Mouse (Mus musculus): ENCODE data around the gene Sdhc.

Sdhc gene

GRCm38 (mm10) chr1:171149974-171150760, at the start of gene Sdhc, which contains the start of gene Mpz:
Sdhc (minus strand) TSS chr1:171150603.
Mpz (plus strand) TSS chr1:171150711.
- in situ Hi-C loops (cut with MseI, MboI) = no loop called here

GRCm38 (mm10) chr1:171199532-171199931, 49.1 kb upstream of the Sdhc start:
- in situ Hi-C loops (cut with MseI, MboI) = no loop called here

GRCm38 (mm10) chr1:171195887-171196397, 45.5 kb upstream of the Sdhc start, which contains the start of gene Pcp4l1:
Pcp4l1 (minus strand) TSS chr1:171196268.
- in situ Hi-C loops (cut with MseI, MboI) = no loop called here

GRCm38 (mm10) chr1:171195046-171195822, 44.8 kb upstream of the Sdhc start:
- in situ Hi-C loops (cut with MseI, MboI) = no loop called here

- in situ Hi-C loops (cut with MseI, MboI) = no loop called here
These were observed 43.8 kb upstream of the Sdhc start for GRCm38 (mm10) chr1:171193911-171194830.

- in situ Hi-C loops (cut with MseI, MboI) = no loop called here
These were observed 42.9 kb upstream of the Sdhc start for GRCm38 (mm10) chr1:171193093-171193840.

- in situ Hi-C loops (cut with MseI, MboI) = no loop called here
These were observed 41.9 kb upstream of the Sdhc start for GRCm38 (mm10) chr1:171192283-171192682.

GRCm38 (mm10) chr1:171190832-171191231, 40.4 kb upstream of the Sdhc start:
- in situ Hi-C loops (cut with MseI, MboI) = no loop called here

- in situ Hi-C loops (cut with MseI, MboI) = no loop called here
These were observed 39.2 kb upstream of the Sdhc start for GRCm38 (mm10) chr1:171189476-171190114.

GRCm38 (mm10) chr1:171189046-171189445, 38.6 kb upstream of the Sdhc start:
- in situ Hi-C loops (cut with MseI, MboI) = no loop called here

GRCm38 (mm10) chr1:171187851-171188700, 37.7 kb upstream of the Sdhc start:
- in situ Hi-C loops (cut with MseI, MboI) = no loop called here

- in situ Hi-C loops (cut with MseI, MboI) = no loop called here
These were observed 35.3 kb upstream of the Sdhc start for GRCm38 (mm10) chr1:171185655-171186054.

GRCm38 (mm10) chr1:171184314-171184713, 33.9 kb upstream of the Sdhc start:
- in situ Hi-C loops (cut with MseI, MboI) = no loop called here

- in situ Hi-C loops (cut with MseI, MboI) = no loop called here
These were observed 33.2 kb upstream of the Sdhc start for GRCm38 (mm10) chr1:171183620-171184019.

GRCm38 (mm10) chr1:171183025-171183424, 32.6 kb upstream of the Sdhc start:
- in situ Hi-C loops (cut with MseI, MboI) = no loop called here

GRCm38 (mm10) chr1:171179487-171180171, 29.2 kb upstream of the Sdhc start:
- in situ Hi-C loops (cut with MseI, MboI) = no loop called here

GRCm38 (mm10) chr1:171172779-171173178, 22.4 kb upstream of the Sdhc start:
- in situ Hi-C loops (cut with MseI, MboI) = no loop called here

- in situ Hi-C loops (cut with MseI, MboI) = no loop called here
These were observed 20.7 kb upstream of the Sdhc start for GRCm38 (mm10) chr1:171171138-171171537.

- in situ Hi-C loops (cut with MseI, MboI) = no loop called here
These were observed 19.5 kb upstream of the Sdhc start for GRCm38 (mm10) chr1:171169913-171170312.
